Mouse (Mus musculus): Measurements from ENCODE around the gene Nkx2-3. TPM values are rescaled to one million over a fixed set of nuclear protein-coding genes. Genes with fewer than 3 reads are reported as not detected.
A peak's percentile ranks its signal among the peaks of the same experiment; 100 is the strongest.

The Nkx2-3 gene
- total RNA-seq, 2 experiments from 2014 or later, result 0.64 TPM; not detected in 1

GRCm38 (mm10) chr19:43616889-43617288, 4.8 kb downstream of the Nkx2-3 start:
- ATAC-seq (replicated peaks; ENCODE audit: poor library complexity), result no peak

DNA sequence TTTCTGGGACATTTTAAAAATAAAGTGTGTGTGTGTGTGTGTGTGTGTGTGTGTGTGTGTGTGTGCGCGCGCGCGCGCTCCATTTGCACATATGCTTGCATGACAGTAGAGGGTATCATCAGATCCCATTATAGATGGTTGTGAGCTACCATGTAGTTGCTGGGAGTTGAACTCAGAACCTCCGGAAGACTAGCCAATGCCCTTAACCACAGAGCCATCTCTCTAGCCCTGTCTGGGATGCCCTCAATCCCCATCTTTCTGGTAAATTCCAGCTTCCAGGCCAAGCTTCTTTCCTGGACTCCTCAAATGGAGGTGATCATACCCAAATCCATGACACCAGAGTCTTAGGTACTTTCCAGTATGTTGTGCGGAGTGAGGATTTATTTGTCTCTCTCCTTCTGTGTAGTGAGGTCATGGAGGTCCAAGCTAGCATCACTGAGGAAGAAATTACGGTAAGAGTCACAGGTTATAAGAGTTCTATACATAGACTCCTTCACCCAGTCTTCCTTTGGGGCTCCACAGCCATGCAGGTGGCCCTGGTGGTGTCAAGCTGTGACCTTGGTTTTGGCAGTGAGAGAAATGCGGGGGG, 5.7 kb downstream of the Nkx2-3 start:
- no peak for ATAC-seq (replicated peaks; ENCODE audit: poor library complexity)

DNA sequence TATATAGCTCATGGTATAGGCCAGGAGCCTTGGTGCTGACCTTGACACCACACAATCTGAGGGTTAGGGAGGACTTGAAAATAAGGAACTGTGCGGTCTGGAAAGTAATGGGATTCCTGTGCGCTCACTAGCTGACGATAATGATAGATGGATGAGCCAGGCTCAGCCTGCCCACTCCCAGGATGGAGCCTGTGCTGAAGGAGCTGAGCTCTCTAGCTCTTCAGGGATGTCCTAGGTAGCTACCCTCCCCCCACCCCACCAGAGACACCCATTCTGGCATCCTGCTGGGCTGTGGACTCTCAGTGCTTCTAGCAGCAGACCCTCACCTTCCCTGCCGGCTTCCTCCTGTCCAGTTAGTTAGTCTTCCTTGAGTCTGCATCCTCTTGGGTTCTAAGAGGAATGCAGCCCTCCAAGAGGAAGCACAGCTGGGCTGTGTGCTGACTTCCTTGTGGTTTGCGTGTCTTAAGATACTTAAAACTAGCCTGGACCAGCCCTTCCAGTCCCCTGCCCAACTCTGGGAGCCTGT, 6.4 kb downstream of the Nkx2-3 start:
- ATAC-seq (replicated peaks; ENCODE audit: poor library complexity), result no peak

GRCm38 (mm10) chr19:43619916-43620479, 7.9 kb downstream of the Nkx2-3 start:
- no peak for ATAC-seq (replicated peaks; ENCODE audit: poor library complexity)

- ATAC-seq (replicated peaks; ENCODE audit: poor library complexity), result peak; percentile 98
Observed at GRCm38 (mm10) chr19:43623913-43624312, 11.8 kb downstream of the Nkx2-3 start.

DNA sequence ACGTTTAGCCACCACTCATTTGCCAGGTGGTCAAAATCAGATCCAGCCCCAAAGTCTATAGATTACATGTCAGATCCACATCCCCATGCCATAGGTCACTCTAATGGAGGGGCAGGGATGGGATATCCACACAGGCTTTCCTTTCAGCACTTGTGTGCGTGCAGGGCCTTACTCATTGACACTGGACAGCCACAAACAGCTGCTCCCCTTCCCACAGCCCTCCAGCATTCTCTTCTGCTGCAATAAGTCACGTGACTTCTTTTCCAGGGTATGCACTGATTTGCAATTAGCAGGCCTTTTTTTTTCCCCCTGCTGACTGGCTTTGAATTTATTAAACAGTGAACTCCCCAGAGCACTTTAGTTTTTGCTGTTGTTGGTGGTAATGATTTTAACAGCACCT, 14.0 kb downstream of the Nkx2-3 start:
- no peak for ATAC-seq (replicated peaks; ENCODE audit: poor library complexity)

DNA sequence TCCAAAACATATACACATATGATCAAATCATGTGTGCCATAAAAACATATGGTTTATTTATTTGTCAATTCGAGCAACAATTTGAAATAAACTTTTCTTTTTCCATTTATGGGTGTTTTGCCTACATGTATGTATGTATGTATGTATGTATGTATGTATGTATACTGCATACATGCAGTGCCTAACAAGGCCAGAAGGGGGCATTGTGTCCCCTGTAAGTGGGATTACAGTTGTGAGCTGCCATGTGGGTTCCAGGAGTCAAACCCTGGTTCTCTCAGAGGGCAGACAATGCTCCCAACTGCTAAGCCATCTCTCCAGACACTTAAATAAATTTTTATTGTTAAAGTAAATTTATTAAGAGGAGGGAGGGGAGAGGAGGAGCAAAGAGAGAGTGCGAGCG, 15.2 kb downstream of the Nkx2-3 start:
- no peak for ATAC-seq (replicated peaks; ENCODE audit: poor library complexity)

- ATAC-seq (replicated peaks; ENCODE audit: poor library complexity), result no peak
Observed at GRCm38 (mm10) chr19:43629088-43629487, 17.0 kb downstream of the Nkx2-3 start.

- ATAC-seq (replicated peaks; ENCODE audit: poor library complexity), result peak; percentile 99
Observed at GRCm38 (mm10) chr19:43630466-43631251, 18.5 kb downstream of the Nkx2-3 start.

- no peak for ATAC-seq (replicated peaks; ENCODE audit: poor library complexity)
Observed at GRCm38 (mm10) chr19:43641833-43642232, 29.7 kb downstream of the Nkx2-3 start.

GRCm38 (mm10) chr19:43642843-43643242, 30.7 kb downstream of the Nkx2-3 start:
- ATAC-seq (replicated peaks; ENCODE audit: poor library complexity), result no peak

GRCm38 (mm10) chr19:43645508-43645907, 33.4 kb downstream of the Nkx2-3 start:
- ATAC-seq (replicated peaks; ENCODE audit: poor library complexity), result peak; percentile 24; the same call in 1 of the 2 replicates

DNA sequence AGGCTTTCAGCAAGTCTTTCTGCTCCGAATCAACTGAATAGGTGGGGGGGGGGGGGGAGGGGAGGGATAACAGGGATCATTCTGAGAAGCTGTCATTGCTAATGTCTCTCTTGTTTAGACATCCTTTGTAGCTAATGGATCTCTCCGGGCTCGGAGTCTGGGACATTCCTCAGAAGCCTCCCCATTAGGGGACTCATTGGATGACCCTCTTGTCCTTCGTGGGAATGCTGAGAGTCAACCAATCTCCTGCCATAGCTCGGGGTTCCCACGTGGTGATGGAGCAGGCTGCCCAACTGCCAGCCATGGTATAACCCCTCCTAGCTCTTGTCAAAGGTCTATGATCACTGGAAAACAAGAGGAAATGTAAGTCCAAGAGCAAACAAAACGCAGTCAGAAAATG, 34.7 kb downstream of the Nkx2-3 start:
- ATAC-seq (replicated peaks; ENCODE audit: poor library complexity), result no peak

DNA sequence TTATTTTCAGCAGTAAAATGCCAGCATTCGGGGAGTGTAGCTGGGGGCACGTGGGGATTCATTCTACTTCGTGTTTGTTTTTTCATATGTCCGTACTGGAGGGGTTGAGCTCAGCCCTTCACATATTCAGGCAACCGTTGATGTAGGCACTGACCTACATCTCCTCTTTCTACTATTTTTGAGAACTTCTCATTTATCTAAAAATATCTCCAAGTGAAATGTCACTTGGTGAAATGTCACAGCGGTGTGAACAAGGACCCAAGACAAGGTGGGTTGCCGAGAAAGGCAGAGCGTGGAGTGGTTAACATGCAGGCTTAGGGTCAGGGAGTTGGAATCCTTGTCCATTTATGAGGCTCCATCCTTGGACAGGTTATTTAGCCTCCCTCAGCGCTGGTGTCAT, 35.1 kb downstream of the Nkx2-3 start:
- no peak for ATAC-seq (replicated peaks; ENCODE audit: poor library complexity)

GRCm38 (mm10) chr19:43648343-43648742, 36.2 kb downstream of the Nkx2-3 start:
- ATAC-seq (replicated peaks; ENCODE audit: poor library complexity), result peak; percentile 93

- ATAC-seq (replicated peaks; ENCODE audit: poor library complexity), result no peak
Observed at GRCm38 (mm10) chr19:43651241-43651785, 39.2 kb downstream of the Nkx2-3 start.

GRCm38 (mm10) chr19:43655735-43656492, 43.8 kb downstream of the Nkx2-3 start:
- peak; percentile 93 for ATAC-seq (replicated peaks; ENCODE audit: poor library complexity)

DNA sequence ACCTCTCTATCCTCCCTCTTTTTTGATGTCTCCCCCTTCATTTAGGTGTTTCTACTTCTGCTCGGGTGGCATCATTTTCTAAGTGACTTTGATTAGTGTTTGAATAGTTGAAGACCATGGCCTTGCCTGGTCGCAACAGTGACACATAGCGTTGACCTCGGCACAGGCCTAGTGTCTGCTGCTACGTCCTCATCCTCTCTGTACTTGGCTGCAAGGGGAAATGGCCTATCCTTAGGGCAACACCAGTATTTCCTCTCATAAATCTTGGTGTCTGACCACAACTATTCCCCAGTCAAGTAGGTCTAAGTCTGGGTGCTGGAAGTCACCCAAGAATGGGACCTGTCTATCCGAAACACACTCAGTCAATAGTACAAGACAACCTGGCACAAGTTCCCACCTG, 47.5 kb downstream of the Nkx2-3 start:
- no peak for ATAC-seq (replicated peaks; ENCODE audit: poor library complexity)

GRCm38 (mm10) chr19:43660774-43661173, 48.6 kb downstream of the Nkx2-3 start:
- ATAC-seq (replicated peaks; ENCODE audit: poor library complexity), result peak; percentile 51

GRCm38 (mm10) chr19:43662176-43662967, 50.2 kb downstream of the Nkx2-3 start:
- no peak for ATAC-seq (replicated peaks; ENCODE audit: poor library complexity)

All from megakaryocyte progenitor cell, adult 5-6 weeks (primary cell).